Mouse (Mus musculus) MEL (cell line): ENCODE results near the gene Zbtb20.

Experiments used
- CHD1 ChIP-seq: IDR thresholded peaks from 2 replicates; pipeline ENCODE4 v1.6.1; 2012; ENCODE audit warnings: low read depth, mild to moderate bottlenecking, inconsistent platforms, low read length, improper control_type of control experiment
- NRF1 ChIP-seq: IDR thresholded peaks from 2 replicates; pipeline ENCODE4 v1.6.1; 2014; ENCODE audit warnings: low read depth, mild to moderate bottlenecking, inconsistent platforms, low read length, improper control_type of control experiment, moderate library complexity; ENCODE audit not compliant: poor library complexity, insufficient read depth, severe bottlenecking
- SMC3 ChIP-seq: IDR thresholded peaks from 2 replicates; pipeline ENCODE4 v1.6.1; 2011; ENCODE audit warnings: low read depth, low read length, improper control_type of control experiment

DNA sequence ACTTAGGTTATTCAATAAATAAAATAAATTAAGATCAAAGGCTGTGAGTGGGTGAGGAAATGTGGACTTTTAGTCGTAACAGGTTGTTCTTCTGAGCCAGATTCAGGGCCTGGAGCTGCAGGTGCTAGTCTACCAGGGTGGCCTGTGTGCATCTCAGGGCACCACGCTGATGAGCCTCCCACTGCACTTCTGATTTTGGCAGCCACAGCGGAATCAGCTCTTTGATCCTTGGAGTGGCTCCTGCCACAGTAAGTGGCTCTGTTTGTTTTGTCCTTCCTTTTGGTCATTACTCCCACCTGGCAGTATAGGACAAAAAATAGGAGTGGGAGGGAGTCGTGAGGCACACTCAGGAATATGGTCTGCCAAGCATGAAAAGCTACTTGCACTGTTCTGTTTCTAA lies 354.6 kb downstream of the Zbtb20 start:
- TF ChIP-seq NRF1: no peak
- TF ChIP-seq SMC3: no peak
- no peak for TF ChIP-seq CHD1
